Mouse (Mus musculus) MEL (cell line): ENCODE results near the gene Cttnbp2. TPM values are rescaled to one million over a fixed set of nuclear protein-coding genes. Genes with fewer than 3 reads are reported as not detected.

ENCODE experiments used
- DNase-seq: peaks from one replicate; pipeline ENCODE4 v3.0.0; 2011; ENCODE audit warnings: low read depth, low spot score
- H3K27ac ChIP-seq: 2 replicates; pipeline ENCODE4 v1.5.1; 2012; ENCODE audit warnings: low read depth, mild to moderate bottlenecking, control low read depth, low read length, moderate library complexity; ENCODE audit not compliant: control insufficient read depth
- H3K27me3 ChIP-seq, 2 experiments: fragments of 150-350 bp in 1 of 2; sonication (generic) in 1 of 2; 2 replicates each; pipeline ENCODE4 v1.6.1; 2012; ENCODE audit warnings: low read length in 2 of 2, mild to moderate bottlenecking in 2 of 2, improper control_type of control experiment in 1 of 2, moderate library complexity in 1 of 2; ENCODE audit not compliant: insufficient read depth in 2 of 2, control insufficient read depth in 1 of 2
- H3K36me3 ChIP-seq, 2 experiments: 2 replicates each; pipeline ENCODE4 v1.6.1; 2012 to 2014; ENCODE audit warnings: low read length in 2 of 2, improper control_type of control experiment in 1 of 2, inconsistent platforms in 1 of 2, mild to moderate bottlenecking in 1 of 2; ENCODE audit not compliant: insufficient read depth in 2 of 2, control insufficient read depth in 1 of 2
- H3K4me1 ChIP-seq, 2 experiments: fragments of 150-350 bp in 1 of 2; sonication (generic) in 1 of 2; 2 replicates each; pipeline ENCODE4 v1.6.1; 2012; ENCODE audit warnings: low read length in 2 of 2, improper control_type of control experiment in 1 of 2, mild to moderate bottlenecking in 1 of 2; ENCODE audit not compliant: insufficient read depth in 2 of 2, control insufficient read depth in 1 of 2
- H3K4me3 ChIP-seq, 2 experiments: fragments of 150-350 bp in 1 of 2; sonication (generic) in 1 of 2; 2 replicates each; pipeline ENCODE4 v1.5.1; 2012; ENCODE audit warnings: low read depth in 2 of 2, low read length in 2 of 2, mild to moderate bottlenecking in 2 of 2, moderate library complexity in 2 of 2, control low read depth in 1 of 2, improper control_type of control experiment in 1 of 2; ENCODE audit not compliant: control insufficient read depth in 1 of 2, insufficient read depth in 1 of 2
- H3K79me2 ChIP-seq: 2 replicates; pipeline ENCODE4 v1.6.1; 2012; ENCODE audit warnings: mild to moderate bottlenecking, low read length, moderate library complexity; ENCODE audit not compliant: control insufficient read depth, poor library complexity, insufficient read depth
- H3K9ac ChIP-seq: 2 replicates; pipeline ENCODE4 v1.6.1; 2012; ENCODE audit warnings: low read depth, mild to moderate bottlenecking, control low read depth, low read length, moderate library complexity; ENCODE audit not compliant: control insufficient read depth, poor library complexity, severe bottlenecking
- H3K9me3 ChIP-seq: fragments of 150-350 bp; sonication (generic); replicated peaks from 2 replicates; pipeline ENCODE4 v1.6.1; 2012; ENCODE audit warnings: mild to moderate bottlenecking, low read length, improper control_type of control experiment, moderate library complexity; ENCODE audit not compliant: insufficient read depth
- BHLHE40 ChIP-seq: IDR thresholded peaks from 2 replicates; pipeline ENCODE4 v1.6.1; 2012; ENCODE audit warnings: low read depth, mild to moderate bottlenecking, inconsistent platforms, low read length, improper control_type of control experiment, borderline replicate concordance
- CHD1 ChIP-seq: IDR thresholded peaks from 2 replicates; pipeline ENCODE4 v1.6.1; 2012; ENCODE audit warnings: low read depth, mild to moderate bottlenecking, inconsistent platforms, low read length, improper control_type of control experiment
- CHD2 ChIP-seq: IDR thresholded peaks from 2 replicates; pipeline ENCODE4 v1.6.1; 2011; ENCODE audit warnings: low read length, improper control_type of control experiment
- E2F4 ChIP-seq: IDR thresholded peaks from 2 replicates; pipeline ENCODE4 v1.6.1; 2011; ENCODE audit warnings: low read depth, low read length, improper control_type of control experiment, borderline replicate concordance
- ELF1 ChIP-seq: IDR thresholded peaks from 2 replicates; pipeline ENCODE4 v1.6.1; 2014; ENCODE audit warnings: low read depth, mild to moderate bottlenecking, inconsistent platforms, low read length, improper control_type of control experiment, moderate library complexity
- EP300 ChIP-seq, 2 experiments: IDR thresholded peaks; 2 replicates each; pipeline ENCODE4 v1.6.1; 2011; ENCODE audit warnings: improper control_type of control experiment in 2 of 2, low read length in 2 of 2, low read depth in 1 of 2, mild to moderate bottlenecking in 1 of 2
- GABPA ChIP-seq: IDR thresholded peaks from 2 replicates; pipeline ENCODE4 v1.6.1; 2012; ENCODE audit warnings: low read depth, mild to moderate bottlenecking, inconsistent platforms, low read length, improper control_type of control experiment, moderate library complexity
- GATA1 ChIP-seq: IDR thresholded peaks from 2 replicates; pipeline ENCODE4 v1.6.1; 2011; ENCODE audit warnings: low read depth, low read length, improper control_type of control experiment
- HCFC1 ChIP-seq: IDR thresholded peaks from 2 replicates; pipeline ENCODE4 v1.6.1; 2012; ENCODE audit warnings: low read depth, mild to moderate bottlenecking, inconsistent platforms, low read length, improper control_type of control experiment, moderate library complexity
- KAT2A ChIP-seq: conservative IDR thresholded peaks from 2 replicates; pipeline ENCODE4 v1.6.1; 2012; ENCODE audit warnings: low read depth, low read length, improper control_type of control experiment, inconsistent platforms
- MAFK ChIP-seq: IDR thresholded peaks from 2 replicates; pipeline ENCODE4 v1.6.1; 2011; ENCODE audit warnings: low read depth, mild to moderate bottlenecking, low read length, improper control_type of control experiment, borderline replicate concordance
- MAZ ChIP-seq: IDR thresholded peaks from 2 replicates; pipeline ENCODE4 v1.6.1; 2012; ENCODE audit warnings: low read depth, mild to moderate bottlenecking, inconsistent platforms, low read length, improper control_type of control experiment
- MXI1 ChIP-seq: IDR thresholded peaks from 2 replicates; pipeline ENCODE4 v1.6.1; 2011; ENCODE audit warnings: mild to moderate bottlenecking, low read depth, low read length, improper control_type of control experiment
- MYB ChIP-seq: IDR thresholded peaks from 2 replicates; pipeline ENCODE4 v1.6.1; 2011; ENCODE audit warnings: mild to moderate bottlenecking, low read depth, low read length, improper control_type of control experiment
- MYC ChIP-seq: IDR thresholded peaks from 2 replicates; pipeline ENCODE4 v1.6.1; 2011; ENCODE audit warnings: low read depth, mild to moderate bottlenecking, low read length, improper control_type of control experiment, moderate library complexity
- NELFE ChIP-seq: IDR thresholded peaks from 2 replicates; pipeline ENCODE4 v1.6.1; 2011; ENCODE audit warnings: low read depth, low read length, improper control_type of control experiment
- NRF1 ChIP-seq: IDR thresholded peaks from 2 replicates; pipeline ENCODE4 v1.6.1; 2014; ENCODE audit warnings: low read depth, mild to moderate bottlenecking, inconsistent platforms, low read length, improper control_type of control experiment, moderate library complexity; ENCODE audit not compliant: poor library complexity, insufficient read depth, severe bottlenecking
- POLR2AphosphoS2 ChIP-seq: IDR thresholded peaks from 2 replicates; pipeline ENCODE4 v1.6.1; 2011; ENCODE audit warnings: low read length, improper control_type of control experiment
- RAD21 ChIP-seq: IDR thresholded peaks from 2 replicates; pipeline ENCODE4 v1.6.1; 2011; ENCODE audit warnings: mild to moderate bottlenecking, low read depth, low read length, improper control_type of control experiment
- SIN3A ChIP-seq: IDR thresholded peaks from 2 replicates; pipeline ENCODE4 v1.6.1; 2012; ENCODE audit warnings: low read length, improper control_type of control experiment, inconsistent platforms
- TAL1 ChIP-seq: IDR thresholded peaks from 2 replicates; pipeline ENCODE4 v1.6.1; 2012; ENCODE audit warnings: mild to moderate bottlenecking, inconsistent platforms, low read length, moderate library complexity, mixed read lengths
- TBP ChIP-seq: IDR thresholded peaks from 2 replicates; pipeline ENCODE4 v1.8.0; 2011; ENCODE audit warnings: low read depth, low read length, improper control_type of control experiment
- TCF12 ChIP-seq: IDR thresholded peaks from 2 replicates; pipeline ENCODE4 v1.6.1; 2014; ENCODE audit warnings: low read depth, mild to moderate bottlenecking, inconsistent platforms, low read length, improper control_type of control experiment, moderate library complexity
- UBTF ChIP-seq: IDR thresholded peaks from 2 replicates; pipeline ENCODE4 v1.6.1; 2012; ENCODE audit warnings: low read depth, mild to moderate bottlenecking, inconsistent platforms, low read length, improper control_type of control experiment, moderate library complexity, borderline replicate concordance; ENCODE audit not compliant: insufficient read depth
- USF2 ChIP-seq, 2 experiments: IDR thresholded peaks; 2 replicates each; pipeline ENCODE4 v1.6.1; 2011 to 2012; ENCODE audit warnings: improper control_type of control experiment in 2 of 2, low read length in 2 of 2, borderline replicate concordance in 1 of 2, inconsistent platforms in 1 of 2, low read depth in 1 of 2, mild to moderate bottlenecking in 1 of 2; ENCODE audit not compliant: insufficient read depth in 1 of 2
- ZC3H11A ChIP-seq: IDR thresholded peaks from 2 replicates; pipeline ENCODE4 v1.6.1; 2012; ENCODE audit warnings: low read depth, mild to moderate bottlenecking, inconsistent platforms, low read length, improper control_type of control experiment
- ZKSCAN1 ChIP-seq: IDR thresholded peaks from 2 replicates; pipeline ENCODE4 v1.6.1; 2012; ENCODE audit warnings: low read depth, mild to moderate bottlenecking, inconsistent platforms, low read length, improper control_type of control experiment, moderate library complexity
- ZMIZ1 ChIP-seq: IDR thresholded peaks from 2 replicates; pipeline ENCODE4 v1.6.1; 2012; ENCODE audit warnings: low read depth, mild to moderate bottlenecking, inconsistent platforms, low read length, improper control_type of control experiment, moderate library complexity
- ZNF384 ChIP-seq: IDR thresholded peaks from 2 replicates; pipeline ENCODE4 v1.6.1; 2012; ENCODE audit warnings: low read depth, mild to moderate bottlenecking, inconsistent platforms, low read length, improper control_type of control experiment
- polyA plus RNA-seq, 2 experiments: library from polyadenylated mRNA; stranded (reverse) in 1 of 2; unstranded in 1 of 2; fragments of >175 nt in 1 of 2; fragments of >200 nt in 1 of 2; gene quantifications; 2 replicates each; pipeline versions ENCODE4 v1.2.1 to v1.2.4; 2012; ENCODE audit warnings: low replicate concordance in 2 of 2, low read depth in 1 of 2; ENCODE audit not compliant: insufficient read length in 2 of 2, insufficient read depth in 1 of 2, missing spikeins in 1 of 2
- total RNA-seq: library from RNA; depleted of rRNA; stranded (reverse); fragments of 300-350 nt; gene quantifications from 2 replicates; pipeline ENCODE4 v1.2.3, GENCODE M21; 2012

Cttnbp2 gene
- total and polyA plus RNA-seq, 3 experiments, result 0.77 to 1.2 TPM; not detected in 1

DNA sequence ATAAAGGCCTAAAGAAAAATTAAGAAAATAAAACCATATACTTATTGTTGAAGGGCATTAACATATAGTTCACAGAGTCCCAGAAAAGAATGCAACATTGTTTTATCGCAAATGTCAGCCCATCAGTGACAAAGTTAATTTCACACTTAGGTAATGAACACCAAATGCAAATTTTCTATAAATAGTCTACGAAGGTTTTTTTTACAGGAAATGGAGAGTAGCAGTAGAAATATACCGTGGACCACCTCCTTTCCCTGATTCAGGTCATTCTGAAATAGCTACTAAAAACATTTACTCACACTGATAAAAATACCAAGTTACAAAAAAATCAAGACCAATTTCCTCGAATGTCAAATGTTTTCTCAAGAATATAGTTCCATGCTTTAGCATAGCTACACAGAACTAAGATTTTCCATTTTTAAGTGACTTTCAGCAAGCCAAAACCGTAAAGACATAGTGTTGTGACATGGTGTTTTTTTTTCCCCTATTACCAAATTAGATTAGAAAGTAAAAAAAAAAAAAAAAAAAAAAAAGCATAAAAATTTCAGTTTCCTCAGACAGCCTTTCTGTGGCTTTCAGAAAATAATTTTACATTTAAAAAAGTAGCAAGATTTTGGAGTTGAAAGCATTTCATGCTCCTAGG lies 64.0 kb downstream of the Cttnbp2 start:
- TF ChIP-seq NELFE (no peak), ELF1 (no peak), EP300 (IDR thresholded peaks at IDR 0.05; ENCODE audit: low read depth in 1 of 2, low read length in 2 of 2) (no peak), USF2 (IDR thresholded peaks at IDR 0.05; ENCODE audit: borderline replicate concordance in 1 of 2, insufficient read depth in 1 of 2, low read depth in 1 of 2, low read length in 2 of 2) (no peak), CHD2 (no peak), KAT2A (no peak), POLR2AphosphoS2 (no peak), NRF1 (no peak), MAZ (no peak), E2F4 (no peak), BHLHE40 (no peak), RAD21 (no peak), ZKSCAN1 (no peak), MYB (no peak), MYC (no peak), TCF12 (no peak), TBP (no peak), CHD1 (no peak), ZC3H11A (no peak)
- TF ChIP-seq, all 39 proteins: peak for 0
- Histone ChIP-seq H3K79me2 (no peaks in the 10 kb centered on the region), H3K9ac (no peak overlapping the region), H3K36me3 (no peaks in the 10 kb centered on the region), H3K4me3 (no peak overlapping the region), H3K9me3 (no peaks in the 10 kb centered on the region), H3K4me1 (no peaks in the 10 kb centered on the region), H3K27me3 (no peaks in the 10 kb centered on the region), H3K27ac (no peak overlapping the region)
- no peak for DNase-seq

DNA sequence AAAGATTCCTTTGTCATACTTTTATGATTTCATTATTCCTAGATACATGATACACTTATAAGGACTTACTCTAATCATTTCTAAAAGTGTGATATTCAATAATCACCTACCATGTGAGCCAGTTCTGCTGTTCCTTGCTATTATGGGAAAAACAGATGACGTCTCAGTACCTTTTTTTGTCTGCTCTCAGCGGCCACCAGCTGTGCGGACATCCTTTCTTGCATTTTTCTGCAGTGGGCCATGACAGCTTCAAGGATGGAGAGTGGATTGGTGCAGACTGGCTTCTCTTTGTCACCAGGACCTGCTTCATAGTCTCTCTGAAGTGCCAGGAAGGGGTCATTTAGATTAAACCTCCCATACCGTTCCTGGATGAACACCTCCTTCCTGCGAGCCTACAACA lies 66.6 kb downstream of the Cttnbp2 start:
- H3K4me1 ChIP-seq, result no peaks in the 10 kb centered on the region
- TF ChIP-seq ZMIZ1, result no peak
- TF ChIP-seq ELF1, result no peak
- TF ChIP-seq ZNF384, result no peak
- no peak for TF ChIP-seq MXI1
- no peak for TF ChIP-seq MAFK
- TF ChIP-seq BHLHE40, result no peak
- no peak for TF ChIP-seq GABPA
- no peak for TF ChIP-seq SIN3A
- no peak for TF ChIP-seq GATA1
- TF ChIP-seq ZC3H11A, result no peak
- TF ChIP-seq TBP, result no peak
- TF ChIP-seq TCF12, result no peak
- no peak for TF ChIP-seq UBTF
- TF ChIP-seq HCFC1, result no peak
- no peak for TF ChIP-seq TAL1
- no peak for TF ChIP-seq MAZ
- no peak overlapping the region for H3K4me3 ChIP-seq
- no peaks in the 10 kb centered on the region for H3K79me2 ChIP-seq
- no peaks in the 10 kb centered on the region for H3K27me3 ChIP-seq
- no peak overlapping the region for H3K9ac ChIP-seq
- H3K27ac ChIP-seq, result no peak overlapping the region
- no peak for DNase-seq
- no peaks in the 10 kb centered on the region for H3K36me3 ChIP-seq
- H3K9me3 ChIP-seq, result no peaks in the 10 kb centered on the region
